Mouse (Mus musculus): Measurements from ENCODE around the gene Tmed1. TPM values are rescaled to one million over a fixed set of nuclear protein-coding genes. Genes with fewer than 3 reads are reported as not detected.
"Not testable (repeated sequence)": the region's sequence is repeated elsewhere in the genome, so short reads cannot be mapped to it uniquely, and the experiment has no call there.

Gene Tmed1
- polyA plus RNA-seq, 1 experiment from 2014 or later = 88.9 TPM

- 96% methylated on average over 2 of the region's 2 CpGs for WGBS
- Histone ChIP-seq H3K4me3 (no peak overlapping the region), H3K9me3 (no peaks in the 10 kb centered on the region), H3K36me3 (peaks cover 70% of the 10 kb centered on the region), H3K27ac (replicated peaks) (peak overlapping the region; percentile 38; the same call in 1 of the 2 replicates), H3K4me2 (no peak overlapping the region), H3K27me3 (replicated peaks) (no peaks in the 10 kb centered on the region), H3K9ac (no peak overlapping the region), H3K4me1 (peaks cover 11% of the 10 kb centered on the region)
- ATAC-seq (ENCODE audit: extremely low read depth, insufficient number of reproducible peaks, low FRiP score, low TSS enrichment) = no peak
Measured at GRCm38 (mm10) chr9:21497664-21498063, 12.4 kb downstream of the Tmed1 start.

GRCm38 (mm10) chr9:21497050-21497542 lies 13.0 kb downstream of the Tmed1 start:
- peaks cover 69% of the 10 kb centered on the region for H3K36me3 ChIP-seq
- 90% methylated on average over 16 of the region's 16 CpGs for WGBS
- no peak overlapping the region for H3K4me3 ChIP-seq
- H3K27me3 ChIP-seq (replicated peaks) = no peaks in the 10 kb centered on the region
- H3K9me3 ChIP-seq = no peaks in the 10 kb centered on the region
- no peak overlapping the region for H3K4me2 ChIP-seq
- no peak overlapping the region for H3K9ac ChIP-seq
- peak overlapping the region; percentile 38 for H3K27ac ChIP-seq (replicated peaks)
- H3K4me1 ChIP-seq = peaks cover 11% of the 10 kb centered on the region
- ATAC-seq (ENCODE audit: extremely low read depth, insufficient number of reproducible peaks, low FRiP score, low TSS enrichment) = no peak

GRCm38 (mm10) chr9:21496308-21497049 lies 13.6 kb downstream of the Tmed1 start:
- Histone ChIP-seq H3K36me3 (peaks cover 72% of the 10 kb centered on the region), H3K4me1 (peaks cover 11% of the 10 kb centered on the region), H3K9me3 (no peaks in the 10 kb centered on the region), H3K4me3 (no peak overlapping the region), H3K27ac (replicated peaks) (peak overlapping the region; percentile 67), H3K4me2 (peak overlapping the region; percentile 24; the same call in 1 of the 2 replicates), H3K27me3 (replicated peaks) (no peaks in the 10 kb centered on the region), H3K9ac (no peak overlapping the region)
- 77% methylated on average over 19 of the region's 19 CpGs for WGBS
- ATAC-seq (ENCODE audit: extremely low read depth, insufficient number of reproducible peaks, low FRiP score, low TSS enrichment) = no peak

GRCm38 (mm10) chr9:21494726-21495125 lies 15.3 kb downstream of the Tmed1 start:
- Histone ChIP-seq H3K4me2 (no peak overlapping the region), H3K4me1 (peaks cover 11% of the 10 kb centered on the region), H3K9ac (no peak overlapping the region), H3K4me3 (no peak overlapping the region), H3K36me3 (peaks cover 82% of the 10 kb centered on the region), H3K27me3 (replicated peaks) (no peaks in the 10 kb centered on the region), H3K27ac (replicated peaks) (no peak overlapping the region), H3K9me3 (no peaks in the 10 kb centered on the region)
- 57% methylated on average over 9 of the region's 9 CpGs for WGBS
- ATAC-seq (ENCODE audit: extremely low read depth, insufficient number of reproducible peaks, low FRiP score, low TSS enrichment) = no peak

GRCm38 (mm10) chr9:21493907-21494306 lies 16.1 kb downstream of the Tmed1 start:
- Histone ChIP-seq H3K27me3 (replicated peaks) (no peaks in the 10 kb centered on the region), H3K36me3 (peaks cover 81% of the 10 kb centered on the region), H3K4me2 (no peak overlapping the region), H3K4me1 (peaks cover 11% of the 10 kb centered on the region), H3K27ac (replicated peaks) (no peak overlapping the region; the same call in 1 of the 2 replicates), H3K9ac (0 out of 2 replicates have a peak overlapping the region, but pooled peaks have one; percentile 37), H3K9me3 (no peaks in the 10 kb centered on the region), H3K4me3 (no peak overlapping the region)
- WGBS = 65% methylated on average over 2 of the region's 2 CpGs
- no peak for ATAC-seq (ENCODE audit: extremely low read depth, insufficient number of reproducible peaks, low FRiP score, low TSS enrichment)

- Histone ChIP-seq H3K27ac (replicated peaks) (no peak overlapping the region), H3K9me3 (no peaks in the 10 kb centered on the region), H3K36me3 (peaks cover 86% of the 10 kb centered on the region), H3K9ac (no peak overlapping the region), H3K4me1 (peaks cover 11% of the 10 kb centered on the region), H3K4me2 (no peak overlapping the region), H3K27me3 (replicated peaks) (no peaks in the 10 kb centered on the region), H3K4me3 (no peak overlapping the region)
- no peak for ATAC-seq (ENCODE audit: extremely low read depth, insufficient number of reproducible peaks, low FRiP score, low TSS enrichment)
- WGBS = 90% methylated on average over 9 of the region's 9 CpGs
Measured at GRCm38 (mm10) chr9:21490696-21491095, 19.4 kb downstream of the Tmed1 start.

- H3K36me3 ChIP-seq = peaks cover 90% of the 10 kb centered on the region
- H3K27me3 ChIP-seq (replicated peaks); H3K9ac ChIP-seq; H3K4me3 ChIP-seq; H3K4me1 ChIP-seq; ATAC-seq (ENCODE audit: extremely low read depth, insufficient number of reproducible peaks, low FRiP score, low TSS enrichment); H3K9me3 ChIP-seq; H3K27ac ChIP-seq (replicated peaks); H3K4me2 ChIP-seq: not testable (repeated sequence)
- 93% methylated on average over 1 of the region's 2 CpGs for WGBS
Measured at GRCm38 (mm10) chr9:21488246-21488645, 21.8 kb downstream of the Tmed1 start.

GRCm38 (mm10) chr9:21484065-21484464 lies 26.0 kb downstream of the Tmed1 start:
- H3K4me1 ChIP-seq = peaks cover 9% of the 10 kb centered on the region; the same call in 1 of the 2 replicates
- no peaks in the 10 kb centered on the region for H3K27me3 ChIP-seq (replicated peaks)
- H3K36me3 ChIP-seq = peaks cover 96% of the 10 kb centered on the region
- H3K9ac ChIP-seq = no peak overlapping the region
- H3K27ac ChIP-seq (replicated peaks) = 0 out of 2 replicates have a peak overlapping the region, but pooled peaks have one; percentile 9
- no peak overlapping the region for H3K4me3 ChIP-seq
- no peak overlapping the region for H3K4me2 ChIP-seq
- H3K9me3 ChIP-seq = no peaks in the 10 kb centered on the region
- no peak for ATAC-seq (ENCODE audit: extremely low read depth, insufficient number of reproducible peaks, low FRiP score, low TSS enrichment)
- 77% methylated on average over 4 of the region's 4 CpGs for WGBS

GRCm38 (mm10) chr9:21477707-21478106 lies 32.3 kb downstream of the Tmed1 start:
- Histone ChIP-seq H3K36me3 (peaks cover 99% of the 10 kb centered on the region), H3K9ac (no peak overlapping the region), H3K27ac (replicated peaks) (no peak overlapping the region), H3K4me3 (no peak overlapping the region), H3K9me3 (peaks cover 4% of the 10 kb centered on the region; the same call in 1 of the 2 replicates), H3K27me3 (replicated peaks) (no peaks in the 10 kb centered on the region), H3K4me1 (no peaks in the 10 kb centered on the region; the same call in 1 of the 2 replicates), H3K4me2 (no peak overlapping the region)
- no peak for ATAC-seq (ENCODE audit: extremely low read depth, insufficient number of reproducible peaks, low FRiP score, low TSS enrichment)
- WGBS = 94% methylated on average over 6 of the region's 6 CpGs

- WGBS = 81% methylated on average over 4 of the region's 4 CpGs
- Histone ChIP-seq H3K9ac (no peak overlapping the region), H3K9me3 (peaks cover 3% of the 10 kb centered on the region; the same call in 1 of the 2 replicates), H3K27me3 (replicated peaks) (no peaks in the 10 kb centered on the region), H3K27ac (replicated peaks) (no peak overlapping the region), H3K4me1 (no peaks in the 10 kb centered on the region), H3K4me2 (no peak overlapping the region), H3K4me3 (no peak overlapping the region), H3K36me3 (peaks cover 97% of the 10 kb centered on the region)
- ATAC-seq (ENCODE audit: extremely low read depth, insufficient number of reproducible peaks, low FRiP score, low TSS enrichment) = no peak
Measured at GRCm38 (mm10) chr9:21472913-21473312, 37.1 kb downstream of the Tmed1 start.

- H3K36me3 ChIP-seq = peaks cover 91% of the 10 kb centered on the region
- 86% methylated on average over 20 of the region's 20 CpGs for WGBS
- no peak for ATAC-seq (ENCODE audit: extremely low read depth, insufficient number of reproducible peaks, low FRiP score, low TSS enrichment)
Measured at GRCm38 (mm10) chr9:21469032-21470024, 40.7 kb downstream of the Tmed1 start.

More at GRCm38 (mm10) chr9:21469032-21470024, 40.7 kb downstream of the Tmed1 start:
- H3K4me2 ChIP-seq = no peak overlapping the region
- H3K9ac ChIP-seq = no peak overlapping the region
- no peaks in the 10 kb centered on the region for H3K4me1 ChIP-seq
- H3K4me3 ChIP-seq = no peak overlapping the region
- H3K27ac ChIP-seq (replicated peaks) = no peak overlapping the region
- no peaks in the 10 kb centered on the region for H3K9me3 ChIP-seq
- no peaks in the 10 kb centered on the region for H3K27me3 ChIP-seq (replicated peaks)

Data from heart, embryonic 13.5 days (tissue).